Mouse (Mus musculus) stomach, embryonic 15.5 days (tissue): ENCODE data around the gene Gpc6. TPM values are rescaled to one million over a fixed set of nuclear protein-coding genes. Genes with fewer than 3 reads are reported as not detected.

Source experiments
- ATAC-seq: fragments of 200-750 bp; cut with Nextera tagmentation; 2 replicates; pipeline ENCODE4 v1.8.0; 2017; ENCODE audit warnings: low read depth, moderate number of reproducible peaks, moderate TSS enrichment; ENCODE audit not compliant: insufficient read depth, low FRiP score
- H3K27ac ChIP-seq: fragments of 300-500 bp; sonication (generic); 2 replicates; pipeline ENCODE4 v1.5.1; 2015; ENCODE audit warnings: mild to moderate bottlenecking, inconsistent platforms
- H3K27me3 ChIP-seq: fragments of 300-500 bp; sonication (generic); replicated peaks from 2 replicates; pipeline ENCODE4 v1.6.1; 2015; ENCODE audit warnings: inconsistent platforms
- H3K36me3 ChIP-seq: fragments of 300-500 bp; sonication (generic); 2 replicates; pipeline ENCODE4 v1.6.1; 2015; ENCODE audit warnings: inconsistent platforms
- H3K4me1 ChIP-seq: fragments of 300-500 bp; sonication (generic); 2 replicates; pipeline ENCODE4 v1.6.1; 2015; ENCODE audit warnings: inconsistent platforms
- H3K4me2 ChIP-seq: fragments of 300-500 bp; sonication (generic); 2 replicates; pipeline ENCODE4 v1.6.1; 2015; ENCODE audit warnings: mild to moderate bottlenecking, inconsistent platforms
- H3K4me3 ChIP-seq: fragments of 300-500 bp; sonication (generic); replicated peaks from 2 replicates; pipeline ENCODE4 v1.5.1; 2015; ENCODE audit warnings: inconsistent platforms
- H3K9ac ChIP-seq: fragments of 300-500 bp; sonication (generic); 2 replicates; pipeline ENCODE4 v1.6.1; 2015; ENCODE audit warnings: inconsistent platforms
- H3K9me3 ChIP-seq: fragments of 300-500 bp; sonication (generic); 2 replicates; pipeline ENCODE4 v1.6.1; 2016; ENCODE audit warnings: inconsistent platforms
- WGBS: fragments of 180-500 bp; shearing (Covaris S2); methylation state at CpG from one replicate; pipeline ENCODE4 v1.1.7; 2015; 5-methylcytosine and 5-hydroxymethylcytosine counted together
- polyA plus RNA-seq: library from polyadenylated mRNA; unstranded; fragments of >200 nt; fragmentation: Nextera tagmentation; extraction: Ambion mirVana; gene quantifications from 2 replicates; pipeline ENCODE4 v1.2.1, GENCODE M21; 2015

The Gpc6 gene
- polyA plus RNA-seq, 1 experiment from 2014 or later, result 52.4 TPM

- Histone ChIP-seq H3K27me3 (no peaks in the 10 kb centered on the region), H3K9me3 (no peaks in the 10 kb centered on the region), H3K4me2 (no peak overlapping the region), H3K4me1 (no peaks in the 10 kb centered on the region), H3K9ac (no peak overlapping the region), H3K36me3 (no peaks in the 10 kb centered on the region), H3K27ac (no peak overlapping the region), H3K4me3 (no peak overlapping the region)
- ATAC-seq, result no peak
- WGBS, result 85% methylated on average over 6 of the region's 6 CpGs
Measured at GRCm38 (mm10) chr14:117344505-117344904, 419.4 kb downstream of the Gpc6 start.

- Histone ChIP-seq H3K27ac (no peak overlapping the region), H3K4me1 (no peaks in the 10 kb centered on the region), H3K4me3 (no peak overlapping the region), H3K4me2 (no peak overlapping the region), H3K9ac (no peak overlapping the region), H3K9me3 (no peaks in the 10 kb centered on the region), H3K36me3 (no peaks in the 10 kb centered on the region), H3K27me3 (no peaks in the 10 kb centered on the region)
- ATAC-seq, result no peak
- 92% methylated on average over 6 of the region's 6 CpGs for whole genome bisulfite sequencing
Measured at GRCm38 (mm10) chr14:117346372-117346885, 421.3 kb downstream of the Gpc6 start.

GRCm38 (mm10) chr14:117351296-117351695 lies 426.2 kb downstream of the Gpc6 start:
- Histone ChIP-seq H3K27ac (no peak overlapping the region), H3K4me1 (no peaks in the 10 kb centered on the region), H3K4me2 (no peak overlapping the region), H3K4me3 (no peak overlapping the region), H3K9ac (no peak overlapping the region), H3K36me3 (no peaks in the 10 kb centered on the region), H3K9me3 (no peaks in the 10 kb centered on the region), H3K27me3 (no peaks in the 10 kb centered on the region)
- ATAC-seq, result no peak
- 51% methylated on average over 7 of the region's 7 CpGs for WGBS

- no peaks in the 10 kb centered on the region for H3K9me3 ChIP-seq
- no peak overlapping the region for H3K4me2 ChIP-seq
- H3K36me3 ChIP-seq, result no peaks in the 10 kb centered on the region
- H3K4me3 ChIP-seq, result no peak overlapping the region
- no peak overlapping the region for H3K9ac ChIP-seq
- H3K4me1 ChIP-seq, result no peaks in the 10 kb centered on the region
- WGBS, result 73% methylated on average over 9 of the region's 9 CpGs
- no peak for ATAC-seq
- H3K27ac ChIP-seq, result no peak overlapping the region
- no peaks in the 10 kb centered on the region for H3K27me3 ChIP-seq
Measured at GRCm38 (mm10) chr14:117361155-117361964, 436.2 kb downstream of the Gpc6 start.

GRCm38 (mm10) chr14:117361965-117362309 lies 436.8 kb downstream of the Gpc6 start:
- WGBS, result 87% methylated on average over 2 of the region's 2 CpGs
- no peak for ATAC-seq

GRCm38 (mm10) chr14:117369331-117369866 lies 444.3 kb downstream of the Gpc6 start:
- ATAC-seq, result no peak

More at GRCm38 (mm10) chr14:117361965-117362309, 436.8 kb downstream of the Gpc6 start:
- no peaks in the 10 kb centered on the region for H3K36me3 ChIP-seq
- no peaks in the 10 kb centered on the region for H3K27me3 ChIP-seq
- no peak overlapping the region for H3K4me2 ChIP-seq
- no peak overlapping the region for H3K27ac ChIP-seq
- H3K9ac ChIP-seq, result no peak overlapping the region
- no peak overlapping the region for H3K4me3 ChIP-seq
- H3K9me3 ChIP-seq, result no peaks in the 10 kb centered on the region
- no peaks in the 10 kb centered on the region for H3K4me1 ChIP-seq

GRCm38 (mm10) chr14:117376822-117377376 lies 451.8 kb downstream of the Gpc6 start:
- H3K27me3 ChIP-seq, result no peaks in the 10 kb centered on the region
- H3K4me3 ChIP-seq, result no peak overlapping the region
- no peak for ATAC-seq
- H3K27ac ChIP-seq, result no peak overlapping the region
- no peaks in the 10 kb centered on the region for H3K4me1 ChIP-seq
- no peaks in the 10 kb centered on the region for H3K9me3 ChIP-seq
- 46% methylated on average over 4 of the region's 4 CpGs for WGBS
- H3K9ac ChIP-seq, result no peak overlapping the region
- H3K4me2 ChIP-seq, result no peak overlapping the region
- H3K36me3 ChIP-seq, result no peaks in the 10 kb centered on the region

More at GRCm38 (mm10) chr14:117369331-117369866, 444.3 kb downstream of the Gpc6 start:
- 87% methylated on average over 18 of the region's 18 CpGs for WGBS
- H3K9ac ChIP-seq, result no peak overlapping the region
- H3K4me3 ChIP-seq, result no peak overlapping the region
- H3K27me3 ChIP-seq, result no peaks in the 10 kb centered on the region
- H3K27ac ChIP-seq, result no peak overlapping the region
- H3K9me3 ChIP-seq, result no peaks in the 10 kb centered on the region
- H3K4me1 ChIP-seq, result no peaks in the 10 kb centered on the region
- H3K36me3 ChIP-seq, result no peaks in the 10 kb centered on the region
- H3K4me2 ChIP-seq, result no peak overlapping the region

GRCm38 (mm10) chr14:117379979-117380378 lies 454.9 kb downstream of the Gpc6 start:
- Histone ChIP-seq H3K9ac (no peak overlapping the region), H3K4me2 (no peak overlapping the region), H3K36me3 (no peaks in the 10 kb centered on the region), H3K27ac (no peak overlapping the region), H3K4me3 (no peak overlapping the region), H3K4me1 (no peaks in the 10 kb centered on the region), H3K27me3 (no peaks in the 10 kb centered on the region), H3K9me3 (no peaks in the 10 kb centered on the region)
- 24% methylated on average over 6 of the region's 6 CpGs for WGBS
- ATAC-seq, result no peak

GRCm38 (mm10) chr14:117383188-117383587 lies 458.1 kb downstream of the Gpc6 start:
- no peaks in the 10 kb centered on the region for H3K9me3 ChIP-seq
- no peaks in the 10 kb centered on the region for H3K36me3 ChIP-seq
- no peak overlapping the region for H3K4me2 ChIP-seq
- 91% methylated on average over 7 of the region's 7 CpGs for WGBS
- no peak overlapping the region for H3K9ac ChIP-seq
- H3K4me3 ChIP-seq, result no peak overlapping the region
- H3K27me3 ChIP-seq, result no peaks in the 10 kb centered on the region
- no peak overlapping the region for H3K27ac ChIP-seq
- no peaks in the 10 kb centered on the region for H3K4me1 ChIP-seq
- ATAC-seq, result no peak

GRCm38 (mm10) chr14:117384096-117384770 lies 459.1 kb downstream of the Gpc6 start:
- Histone ChIP-seq H3K9ac (no peak overlapping the region), H3K4me1 (no peaks in the 10 kb centered on the region), H3K9me3 (no peaks in the 10 kb centered on the region), H3K4me3 (no peak overlapping the region), H3K27ac (no peak overlapping the region), H3K36me3 (no peaks in the 10 kb centered on the region), H3K27me3 (no peaks in the 10 kb centered on the region), H3K4me2 (no peak overlapping the region)
- ATAC-seq, result no peak
- WGBS, result 52% methylated on average over 8 of the region's 8 CpGs

GRCm38 (mm10) chr14:117385731-117386270 lies 460.7 kb downstream of the Gpc6 start:
- Histone ChIP-seq H3K4me3 (no peak overlapping the region), H3K4me2 (no peak overlapping the region), H3K27ac (no peak overlapping the region), H3K4me1 (no peaks in the 10 kb centered on the region), H3K9ac (no peak overlapping the region), H3K9me3 (no peaks in the 10 kb centered on the region), H3K36me3 (no peaks in the 10 kb centered on the region), H3K27me3 (no peaks in the 10 kb centered on the region)
- ATAC-seq, result no peak
